In the genomic region with DNA sequence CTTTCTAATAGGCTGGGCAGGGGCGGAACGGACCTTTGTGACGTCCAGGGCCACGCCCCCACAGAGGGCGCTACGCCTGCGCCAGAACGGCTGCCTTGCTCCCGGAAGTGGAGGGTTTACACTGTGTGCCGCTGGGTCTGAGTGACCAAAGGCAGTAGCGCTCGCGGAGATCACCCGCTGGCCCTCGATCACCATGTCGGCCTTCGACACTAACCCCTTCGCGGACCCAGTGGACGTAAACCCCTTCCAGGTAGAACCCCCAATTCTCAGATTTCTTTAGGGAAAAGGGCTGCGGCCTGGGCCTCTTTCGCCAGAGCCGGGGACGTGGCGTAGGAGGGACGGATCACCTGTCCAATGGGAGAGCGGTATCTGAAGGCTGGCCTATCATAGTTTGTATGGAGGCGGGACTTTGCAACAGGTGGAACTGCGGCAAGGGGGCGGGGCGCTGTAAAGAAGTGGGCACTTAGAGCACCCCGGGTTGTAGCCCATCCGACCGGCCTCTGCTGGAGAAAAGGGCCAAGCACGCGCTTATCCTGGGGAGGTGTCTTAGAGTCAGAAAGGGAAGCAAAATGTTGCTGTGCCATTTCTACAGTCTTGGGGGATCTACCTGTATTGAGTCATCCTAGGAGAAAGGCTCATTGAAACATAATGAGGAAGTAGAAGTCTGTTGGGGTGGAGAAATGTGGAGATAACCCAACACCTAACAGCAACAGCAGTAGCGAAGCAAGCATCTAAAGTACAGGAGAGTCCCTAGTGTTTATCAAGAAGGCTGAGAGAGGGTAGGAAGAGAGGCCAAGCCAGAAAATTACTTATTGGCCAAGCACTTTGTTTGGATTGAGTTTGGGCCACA, we compare ENCODE assay signal across 8 mouse cellular contexts. TPM values are rescaled to one million over a fixed set of nuclear protein-coding genes. Genes with fewer than 3 reads are reported as not detected.
DNase-seq lines count a peak whose midpoint lies in the region; ATAC-seq lines count a peak whose summit lies in the region.

A gene (plus strand): TSS at position 83 of the 850 bp plus-strand sequence.

- H3K9me3 ChIP-seq in hindbrain, embryonic 13.5 days = no peaks in the 10 kb centered on the region

- H3K27ac ChIP-seq in hindbrain, embryonic 13.5 days = peak within 1 kb of the TSS; percentile 89

- peak within 1 kb of the TSS; percentile 90 for H3K4me2 ChIP-seq in hindbrain, embryonic 13.5 days

- H3K9ac ChIP-seq in hindbrain, embryonic 13.5 days = peak within 1 kb of the TSS; percentile 74

- peaks cover 41% of the 10 kb centered on the region for H3K4me1 ChIP-seq in hindbrain, embryonic 13.5 days (replicated peaks)

- DNase-seq in NIH3T3 (ENCODE audit: low read depth) = peak; percentile 92
- peak; percentile 98 for DNase-seq in cerebellum, postnatal 10 days
- peak; percentile 88 to 93 for DNase-seq in frontal cortex, postnatal 14 days (ENCODE audit: low spot score in 2 of 2)
- peak; percentile 85 to 96 for DNase-seq in layer of hippocampus, postnatal 25 days (ENCODE audit: extremely low spot score in 1 of 2, low spot score in 1 of 2)
- DNase-seq in lung, postnatal 25 days (ENCODE audit: low spot score) = peak; percentile 95
- peak; percentile 96 for DNase-seq in retina, embryonic 14.5 days (ENCODE audit: low spot score)
- DNase-seq in thymus, postnatal 4 days = peak; percentile 91

- H3K36me3 ChIP-seq in hindbrain, embryonic 13.5 days = no peaks in the 10 kb centered on the region

- peaks cover 8% of the 10 kb centered on the region; the same call in 1 of the 2 replicates for H3K27me3 ChIP-seq in hindbrain, embryonic 13.5 days

- ATAC-seq in hindbrain, embryonic 13.5 days (ENCODE audit: low FRiP score) = peak; percentile 100

- WGBS in hindbrain, embryonic 13.5 days = under 1% methylated on average over 37 of the region's 37 CpGs

- H3K4me3 ChIP-seq in hindbrain, embryonic 13.5 days = peak within 1 kb of the TSS; percentile 68

RNA-seq across cellular contexts. Expression of the gene that starts here (rescaled TPM):
- 56.9 and 58.8 TPM in 2 replicates for polyA plus RNA-seq in hindbrain, embryonic 13.5 days (2015; fragmentation: Nextera tagmentation; extraction: Ambion mirVana)
- 10 to 100 TPM; 26.2 TPM for total RNA-seq in layer of hippocampus, postnatal 25 days (2021)

Comparison
In these comparisons a context has a peak if more than half of its experiments do, and no peak if none do; other contexts are left out.
1. Peak in every context shown above with its lines: DNase-seq, ATAC-seq, H3K4me3 ChIP-seq and H3K27ac ChIP-seq.